ENCODE assay signal across 14 mouse cellular contexts in the genomic region with DNA sequence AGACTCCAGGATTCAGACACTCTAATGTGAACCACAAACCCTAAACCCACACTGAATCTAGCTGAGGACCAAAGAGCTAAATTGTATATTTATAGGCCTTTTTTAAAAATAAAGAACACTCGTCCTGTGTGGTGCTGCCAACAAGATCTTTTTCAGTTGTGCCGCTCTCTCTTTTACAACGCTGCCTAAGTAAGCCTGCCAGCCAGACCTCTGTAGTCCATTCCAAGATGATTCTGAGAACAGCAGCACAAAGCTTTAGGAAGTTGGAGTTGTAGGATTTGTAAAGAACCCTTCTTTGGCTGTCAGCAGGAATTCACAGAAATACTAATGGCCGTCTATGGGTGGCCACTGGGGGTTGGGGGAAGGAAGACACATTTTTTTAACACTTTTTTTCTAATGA.
"Had no signal": no experiment of that assay in that cellular context is flagged by ENCODE, and none has a peak within 500 bp of the region (broad histone marks: within the 10 kb centered on the region; RNA-seq: fewer than 3 reads in every experiment).

No protein-coding gene starts in this region.

- H3K27ac ChIP-seq: layer of hippocampus, adult 2 months; liver, embryonic 12.5 days; midbrain, embryonic 10.5 days; midbrain, embryonic 15.5 days; neural tube, embryonic 13.5 days had no signal

- H3K4me3 ChIP-seq: layer of hippocampus, adult 2 months; liver, embryonic 12.5 days; midbrain, embryonic 10.5 days; midbrain, embryonic 15.5 days; neural tube, embryonic 13.5 days had no signal

- ATAC-seq: liver, embryonic 12.5 days; midbrain, embryonic 15.5 days had no signal

- DNase-seq: kidney, postnatal 10 days; kidney, postnatal 4 days; left cerebral cortex, postnatal 4 days; lung, embryonic 14.5 days; lung, postnatal 10 days; lung, postnatal 4 days; retina, postnatal 1 day; right cerebral cortex, postnatal 14 days; thymus, postnatal 36 days had no signal

- H3K27me3 ChIP-seq: liver, embryonic 12.5 days; midbrain, embryonic 15.5 days; neural tube, embryonic 13.5 days had no signal

- H3K36me3 ChIP-seq: liver, embryonic 12.5 days; midbrain, embryonic 10.5 days; midbrain, embryonic 15.5 days; neural tube, embryonic 13.5 days had no signal

- H3K9me3 ChIP-seq: liver, embryonic 12.5 days; midbrain, embryonic 10.5 days; midbrain, embryonic 15.5 days; neural tube, embryonic 13.5 days had no signal

- H3K4me2 ChIP-seq: liver, embryonic 12.5 days; lung, embryonic 14.5 days; midbrain, embryonic 15.5 days; neural tube, embryonic 13.5 days had no signal

- H3K4me1 ChIP-seq: liver, embryonic 12.5 days; midbrain, embryonic 15.5 days; neural tube, embryonic 13.5 days had no signal

- H3K9ac ChIP-seq: liver, embryonic 12.5 days; lung, embryonic 14.5 days; midbrain, embryonic 15.5 days; neural tube, embryonic 13.5 days had no signal
